Comparison of ENCODE assay signal across 26 mouse cellular contexts in genomic region chr13:6625942-6626341, GRCm38 (mm10). TPM values are rescaled to one million over a fixed set of nuclear protein-coding genes. Genes with fewer than 3 reads are reported as not detected.
A peak's percentile ranks its signal among the peaks of the same experiment; 100 is the strongest.
DNase-seq lines count a peak whose midpoint lies in the region; ATAC-seq and TF ChIP-seq lines count a peak whose summit lies in the region.
"Had no signal": no experiment of that assay in that cellular context is flagged by ENCODE, and none has a peak within 500 bp of the region (broad histone marks: within the 10 kb centered on the region; RNA-seq: fewer than 3 reads in every experiment).

No protein-coding gene starts in this region.

- in situ Hi-C loops in Patski (cut with MboI; ENCODE audit: low pct_unique_long_range_greater_than_20kb), result no loop called here

- no peak for DNase-seq in Patski (ENCODE audit: low read depth, low spot score)
- DNase-seq in gastrocnemius, postnatal 25 days, result no peak
- DNase-seq: adrenal gland, adult 2 months; adrenal gland, postnatal 14 days; cerebellum, adult 11 months; cerebellum, adult 2 months; cerebellum, adult 9-11 months; cerebellum, postnatal 25 days; gastrocnemius, postnatal 10 days; heart, adult 18-20 months; heart, postnatal 36 days; kidney, adult 11 months had no signal

- H3K27me3 ChIP-seq in intestine, embryonic 15.5 days (replicated peaks), result no peaks in the 10 kb centered on the region
- H3K27me3 ChIP-seq in intestine, postnatal 0 days (replicated peaks; ENCODE audit: control insufficient read depth, insufficient read depth, low read length), result no peaks in the 10 kb centered on the region
- no peaks in the 10 kb centered on the region for H3K27me3 ChIP-seq in Patski
- H3K27me3 ChIP-seq: embryonic facial prominence, embryonic 12.5 days; embryonic facial prominence, embryonic 15.5 days; forebrain, embryonic 12.5 days; forebrain, embryonic 15.5 days; hindbrain, embryonic 13.5 days had no signal

- no peaks in the 10 kb centered on the region for H3K4me1 ChIP-seq in intestine, embryonic 15.5 days (replicated peaks)
- no peaks in the 10 kb centered on the region for H3K4me1 ChIP-seq in intestine, postnatal 0 days (replicated peaks; ENCODE audit: control insufficient read depth, insufficient read depth, low read length)
- H3K4me1 ChIP-seq in embryonic fibroblast, embryonic 13.5 days (ENCODE audit: control insufficient read depth, insufficient read depth, low read length), result peaks cover 16% of the 10 kb centered on the region
- peaks cover 15% of the 10 kb centered on the region for H3K4me1 ChIP-seq in olfactory bulb, adult 2 months (ENCODE audit: control insufficient read depth, insufficient read depth, low read length)
- H3K4me1 ChIP-seq: embryonic facial prominence, embryonic 15.5 days; forebrain, embryonic 15.5 days; hindbrain, embryonic 10.5 days; hindbrain, embryonic 13.5 days had no signal

- WGBS in intestine, embryonic 15.5 days, result 58% methylated on average over 3 of the region's 3 CpGs
- 57% methylated on average over 3 of the region's 3 CpGs for WGBS in intestine, postnatal 0 days
- 66% methylated on average over 3 of the region's 3 CpGs for WGBS in olfactory bulb, adult 2 months

- H3K27ac ChIP-seq in intestine, embryonic 15.5 days, result no peak overlapping the region
- no peak overlapping the region for H3K27ac ChIP-seq in intestine, postnatal 0 days (ENCODE audit: low read depth, low read length)
- peak overlapping the region; percentile 65; the same call in 1 of the 2 replicates for H3K27ac ChIP-seq in embryonic fibroblast, embryonic 13.5 days (ENCODE audit: insufficient read depth, low read length)
- peak overlapping the region; percentile 20; the same call in 1 of the 2 replicates for H3K27ac ChIP-seq in olfactory bulb, adult 2 months (ENCODE audit: insufficient read depth, low read depth, low read length)
- H3K27ac ChIP-seq: embryonic facial prominence, embryonic 12.5 days; embryonic facial prominence, embryonic 15.5 days; forebrain, embryonic 12.5 days; forebrain, embryonic 15.5 days; heart, embryonic 10.5 days; hindbrain, embryonic 10.5 days; hindbrain, embryonic 13.5 days had no signal

- POLR2A ChIA-PET in Patski (lab: Charles Lee), result interaction anchor here (1.2 kb wide), 1 partner anchor 23 kb away, joined by 4 read pairs; the partner anchor contains the start of gene Pfkp

- TF ChIP-seq CTCF in intestine, postnatal 0 days (IDR thresholded peaks at IDR 0.05; ENCODE audit: low read depth), result no peak
- no peak for TF ChIP-seq CTCF in Patski (IDR thresholded peaks at IDR 0.05)
- TF ChIP-seq CTCF in embryonic fibroblast, embryonic 13.5 days (IDR thresholded peaks at IDR 0.05; ENCODE audit: borderline replicate concordance, insufficient read depth, low read length), result no peak
- TF ChIP-seq CTCF in olfactory bulb, adult 2 months (IDR thresholded peaks at IDR 0.05; ENCODE audit: insufficient read depth, low read depth, low read length), result no peak

- H3K9me3 ChIP-seq in intestine, embryonic 15.5 days, result no peaks in the 10 kb centered on the region
- no peaks in the 10 kb centered on the region for H3K9me3 ChIP-seq in intestine, postnatal 0 days (ENCODE audit: control insufficient read depth)
- H3K9me3 ChIP-seq: embryonic facial prominence, embryonic 12.5 days; embryonic facial prominence, embryonic 15.5 days; forebrain, embryonic 12.5 days; forebrain, embryonic 15.5 days; heart, embryonic 10.5 days; hindbrain, embryonic 10.5 days; hindbrain, embryonic 13.5 days had no signal

- no peaks in the 10 kb centered on the region for H3K36me3 ChIP-seq in intestine, embryonic 15.5 days
- peaks cover 16% of the 10 kb centered on the region; the same call in 1 of the 2 replicates for H3K36me3 ChIP-seq in intestine, postnatal 0 days (ENCODE audit: control insufficient read depth, insufficient read depth)
- H3K36me3 ChIP-seq: embryonic facial prominence, embryonic 12.5 days; embryonic facial prominence, embryonic 15.5 days; forebrain, embryonic 12.5 days; forebrain, embryonic 15.5 days; hindbrain, embryonic 10.5 days had no signal

- no peak overlapping the region for H3K9ac ChIP-seq in intestine, embryonic 15.5 days
- H3K9ac ChIP-seq in intestine, postnatal 0 days (ENCODE audit: low read depth, low read length), result no peak overlapping the region
- H3K9ac ChIP-seq: embryonic facial prominence, embryonic 12.5 days; embryonic facial prominence, embryonic 15.5 days; forebrain, embryonic 12.5 days; forebrain, embryonic 15.5 days; hindbrain, embryonic 13.5 days had no signal

- no peak for TF ChIP-seq POLR2A in embryonic fibroblast, embryonic 13.5 days (IDR thresholded peaks at IDR 0.05; ENCODE audit: low read depth, low read length)
- no peak for TF ChIP-seq POLR2A in olfactory bulb, adult 2 months (IDR thresholded peaks at IDR 0.05; ENCODE audit: insufficient read depth, low read depth, low read length)

- H3K4me2 ChIP-seq in intestine, embryonic 15.5 days (replicated peaks), result no peak overlapping the region
- H3K4me2 ChIP-seq in intestine, postnatal 0 days (replicated peaks; ENCODE audit: low read depth), result no peak overlapping the region
- H3K4me2 ChIP-seq: embryonic facial prominence, embryonic 12.5 days; embryonic facial prominence, embryonic 15.5 days; forebrain, embryonic 12.5 days; forebrain, embryonic 15.5 days; hindbrain, embryonic 13.5 days had no signal

- ATAC-seq in intestine, embryonic 15.5 days, result peak; percentile 59
- ATAC-seq in intestine, postnatal 0 days, result no peak
- peak; percentile 1 for ATAC-seq in Patski
- ATAC-seq in frontal cortex, adult (ENCODE audit: low TSS enrichment), result no peak
- ATAC-seq: forebrain, embryonic 15.5 days; hindbrain, embryonic 16.5 days had no signal

- no peak overlapping the region for H3K4me3 ChIP-seq in intestine, embryonic 15.5 days (replicated peaks)
- no peak overlapping the region for H3K4me3 ChIP-seq in intestine, postnatal 0 days (ENCODE audit: low read depth, low read length)
- H3K4me3 ChIP-seq in embryonic fibroblast, embryonic 13.5 days (ENCODE audit: insufficient read depth, low read length), result no peak overlapping the region
- H3K4me3 ChIP-seq in olfactory bulb, adult 2 months (ENCODE audit: insufficient read depth, low read depth, low read length), result no peak overlapping the region
- H3K4me3 ChIP-seq: embryonic facial prominence, embryonic 12.5 days; embryonic facial prominence, embryonic 15.5 days; erythroblast, embryonic 14.5 days; forebrain, embryonic 12.5 days; forebrain, embryonic 15.5 days; heart, embryonic 10.5 days; hindbrain, embryonic 10.5 days; hindbrain, embryonic 13.5 days had no signal

- CTCF ChIA-PET in Patski (lab: Charles Lee), result no interaction called here

RNA-seq across cellular contexts. Expression of gene Pfkp, which starts 22.6 kb away (rescaled TPM):
- 98.5 and 102 TPM in 2 replicates for polyA plus RNA-seq in intestine, embryonic 15.5 days (2015; fragmentation: Nextera tagmentation; extraction: Ambion mirVana)
- 75.7 and 77.6 TPM in 2 replicates for polyA plus RNA-seq in intestine, postnatal 0 days (2015; fragmentation: Nextera tagmentation; extraction: Ambion mirVana)
- 220 TPM for polyA plus RNA-seq in Patski (2021)
- 33.6 and 47.4 TPM in 2 replicates for polyA plus RNA-seq in embryonic fibroblast, embryonic 13.5 days (2011; ENCODE audit: insufficient read length, low read depth, missing spikeins)
- 150 and 420 TPM in 2 replicates for polyA plus RNA-seq in olfactory bulb, adult 2 months (2012; ENCODE audit: insufficient read depth, insufficient read length, low replicate concordance, missing spikeins)
- 1 to 10 TPM; 4.8 to 5.1 TPM for total RNA-seq in gastrocnemius, postnatal 25 days (2021)

Comparison
In these comparisons a context has a peak if more than half of its experiments do, and no peak if none do; other contexts are left out.
1. ATAC-seq: peak in intestine, embryonic 15.5 days (single experiment) and Patski (single experiment); none in intestine, postnatal 0 days (single experiment) and frontal cortex, adult (single experiment).
2. H3K27ac ChIP-seq: peak in embryonic fibroblast, embryonic 13.5 days (single experiment) and olfactory bulb, adult 2 months (single experiment); none in intestine, embryonic 15.5 days (single experiment) and intestine, postnatal 0 days (single experiment).